Mouse (Mus musculus): ENCODE measurements around the gene Pitx2.

- TF ChIP-seq CTCF (IDR thresholded peaks at IDR 0.05; ENCODE audit: extremely low read depth, insufficient read depth, low read length) (no peak), POLR2A (IDR thresholded peaks at IDR 0.05; ENCODE audit: extremely low read depth, insufficient read depth, low read length) (no peak)
Observed at GRCm38 (mm10) chr3:129226681-129227080, 27.0 kb downstream of the Pitx2 start.

Measured in cortical plate, adult 2 months (tissue).